15 mouse cellular contexts compared by ENCODE assay signal in the genomic region with DNA sequence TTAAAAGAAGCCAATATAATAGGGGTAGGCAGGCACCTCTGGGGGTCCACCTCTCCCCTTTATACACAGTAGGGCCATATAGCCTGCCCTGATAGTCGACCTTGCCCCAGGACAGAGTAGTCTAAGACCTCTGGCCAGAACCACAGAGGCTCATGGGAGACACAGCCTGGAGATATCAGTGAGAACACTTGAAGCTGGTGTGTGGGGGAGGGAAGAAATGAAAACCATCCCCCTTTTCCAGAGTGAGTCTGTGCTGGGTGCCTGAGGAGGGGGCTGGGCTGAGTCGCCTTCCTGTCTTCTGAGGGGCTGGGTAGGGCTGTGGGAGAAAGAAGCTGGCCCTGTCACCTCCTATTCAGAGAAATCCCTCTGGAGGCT.
DNase-seq lines count a peak whose midpoint lies in the region; ATAC-seq lines count a peak whose summit lies in the region.
"Had no signal": no experiment of that assay in that cellular context is flagged by ENCODE, and none has a peak within 500 bp of the region (broad histone marks: within the 10 kb centered on the region; RNA-seq: fewer than 3 reads in every experiment).

No protein-coding gene starts in this region.

- no peak overlapping the region for H3K4me3 ChIP-seq in forebrain, embryonic 13.5 days
- no peak overlapping the region for H3K4me3 ChIP-seq in forebrain, embryonic 16.5 days (replicated peaks; ENCODE audit: low read length)
- H3K4me3 ChIP-seq in hindbrain, embryonic 12.5 days = no peak overlapping the region
- no peak overlapping the region for H3K4me3 ChIP-seq in hindbrain, embryonic 10.5 days
- H3K4me3 ChIP-seq in embryonic facial prominence, embryonic 10.5 days = no peak overlapping the region
- H3K4me3 ChIP-seq in limb, embryonic 12.5 days (replicated peaks) = no peak overlapping the region
- H3K4me3 ChIP-seq: forebrain, embryonic 10.5 days had no signal

- DNase-seq in hindbrain, embryonic 10.5 days (ENCODE audit: low spot score) = no peak
- peak; percentile 14 for DNase-seq in embryonic facial prominence, embryonic 10.5 days (ENCODE audit: low spot score)
- DNase-seq in c-Kit-positive CD71-positive TER-119-positive erythroid progenitor cells, embryonic 14.5 days (ENCODE audit: low spot score) = no peak
- DNase-seq: adrenal gland, postnatal 25 days; gastrocnemius, postnatal 25 days; kidney, adult 11 months; layer of hippocampus, adult 9-11 months; thymus, adult 2 months had no signal

- ATAC-seq in forebrain, embryonic 13.5 days = no peak
- ATAC-seq in forebrain, embryonic 16.5 days = no peak
- ATAC-seq in hindbrain, embryonic 12.5 days (ENCODE audit: low FRiP score) = no peak
- peak; percentile 53; the same call in 1 of the 2 replicates for ATAC-seq in limb, embryonic 12.5 days (ENCODE audit: insufficient number of reproducible peaks, insufficient read depth, low FRiP score, low TSS enrichment, low read depth)
- no peak for ATAC-seq in megakaryocyte, adult 5-6 weeks (ENCODE audit: poor library complexity, severe bottlenecking)

- H3K9ac ChIP-seq in forebrain, embryonic 13.5 days = no peak overlapping the region
- H3K9ac ChIP-seq in forebrain, embryonic 16.5 days (replicated peaks; ENCODE audit: low read depth, low read length) = no peak overlapping the region
- H3K9ac ChIP-seq in hindbrain, embryonic 12.5 days = no peak overlapping the region
- H3K9ac ChIP-seq in limb, embryonic 12.5 days (replicated peaks) = no peak overlapping the region

- peaks cover 8% of the 10 kb centered on the region for H3K4me1 ChIP-seq in forebrain, embryonic 13.5 days
- H3K4me1 ChIP-seq in forebrain, embryonic 16.5 days (replicated peaks; ENCODE audit: control insufficient read depth, insufficient read depth, low read length) = peaks cover 5% of the 10 kb centered on the region
- H3K4me1 ChIP-seq in hindbrain, embryonic 12.5 days = peaks cover 10% of the 10 kb centered on the region
- peaks cover 22% of the 10 kb centered on the region for H3K4me1 ChIP-seq in hindbrain, embryonic 10.5 days (replicated peaks)
- peaks cover 31% of the 10 kb centered on the region for H3K4me1 ChIP-seq in embryonic facial prominence, embryonic 10.5 days
- peaks cover 33% of the 10 kb centered on the region for H3K4me1 ChIP-seq in limb, embryonic 12.5 days (replicated peaks)

- no peaks in the 10 kb centered on the region for H3K36me3 ChIP-seq in forebrain, embryonic 13.5 days (ENCODE audit: poor library complexity, severe bottlenecking)
- no peaks in the 10 kb centered on the region for H3K36me3 ChIP-seq in forebrain, embryonic 16.5 days (ENCODE audit: control insufficient read depth, insufficient read depth)
- H3K36me3 ChIP-seq in hindbrain, embryonic 12.5 days = no peaks in the 10 kb centered on the region
- H3K36me3 ChIP-seq in hindbrain, embryonic 10.5 days = no peaks in the 10 kb centered on the region
- no peaks in the 10 kb centered on the region for H3K36me3 ChIP-seq in embryonic facial prominence, embryonic 10.5 days (replicated peaks)
- H3K36me3 ChIP-seq in limb, embryonic 12.5 days = no peaks in the 10 kb centered on the region
- H3K36me3 ChIP-seq: forebrain, embryonic 10.5 days had no signal

- H3K27ac ChIP-seq in forebrain, embryonic 13.5 days = 0 out of 2 replicates have a peak overlapping the region, but pooled peaks have one; percentile 31
- no peak overlapping the region for H3K27ac ChIP-seq in forebrain, embryonic 16.5 days (ENCODE audit: low read length)
- peak overlapping the region; percentile 14; the same call in 1 of the 2 replicates for H3K27ac ChIP-seq in hindbrain, embryonic 12.5 days
- H3K27ac ChIP-seq in hindbrain, embryonic 10.5 days = no peak overlapping the region
- H3K27ac ChIP-seq in embryonic facial prominence, embryonic 10.5 days (replicated peaks) = peak overlapping the region; percentile 45
- peak overlapping the region; percentile 85 for H3K27ac ChIP-seq in limb, embryonic 12.5 days
- H3K27ac ChIP-seq: forebrain, embryonic 10.5 days; macrophage had no signal

- 61% methylated on average over 2 of the region's 2 CpGs for WGBS in forebrain, embryonic 13.5 days
- WGBS in forebrain, embryonic 16.5 days = 79% methylated on average over 2 of the region's 2 CpGs
- WGBS in hindbrain, embryonic 12.5 days = 84% methylated on average over 2 of the region's 2 CpGs
- 70% methylated on average over 2 of the region's 2 CpGs for WGBS in hindbrain, embryonic 10.5 days
- WGBS in embryonic facial prominence, embryonic 10.5 days = 60% methylated on average over 2 of the region's 2 CpGs
- WGBS in limb, embryonic 12.5 days = 56% methylated on average over 2 of the region's 2 CpGs

- H3K27me3 ChIP-seq in forebrain, embryonic 13.5 days = no peaks in the 10 kb centered on the region
- H3K27me3 ChIP-seq in forebrain, embryonic 16.5 days (replicated peaks; ENCODE audit: control insufficient read depth, insufficient read depth, low read length) = no peaks in the 10 kb centered on the region
- H3K27me3 ChIP-seq in hindbrain, embryonic 12.5 days = no peaks in the 10 kb centered on the region
- no peaks in the 10 kb centered on the region for H3K27me3 ChIP-seq in hindbrain, embryonic 10.5 days (ENCODE audit: insufficient read depth, poor library complexity, severe bottlenecking)
- H3K27me3 ChIP-seq in embryonic facial prominence, embryonic 10.5 days (replicated peaks; ENCODE audit: low read depth, poor library complexity, severe bottlenecking) = no peaks in the 10 kb centered on the region
- no peaks in the 10 kb centered on the region for H3K27me3 ChIP-seq in limb, embryonic 12.5 days

- no peaks in the 10 kb centered on the region for H3K9me3 ChIP-seq in forebrain, embryonic 13.5 days (replicated peaks)
- no peaks in the 10 kb centered on the region for H3K9me3 ChIP-seq in forebrain, embryonic 16.5 days (ENCODE audit: control insufficient read depth, low read length)
- H3K9me3 ChIP-seq in hindbrain, embryonic 12.5 days (replicated peaks) = no peaks in the 10 kb centered on the region
- H3K9me3 ChIP-seq in hindbrain, embryonic 10.5 days = no peaks in the 10 kb centered on the region
- H3K9me3 ChIP-seq in embryonic facial prominence, embryonic 10.5 days = no peaks in the 10 kb centered on the region
- no peaks in the 10 kb centered on the region for H3K9me3 ChIP-seq in limb, embryonic 12.5 days
- H3K9me3 ChIP-seq: forebrain, embryonic 10.5 days had no signal

- no peak overlapping the region for H3K4me2 ChIP-seq in forebrain, embryonic 13.5 days
- no peak overlapping the region for H3K4me2 ChIP-seq in forebrain, embryonic 16.5 days (ENCODE audit: low read length)
- no peak overlapping the region for H3K4me2 ChIP-seq in hindbrain, embryonic 12.5 days (replicated peaks)
- no peak overlapping the region for H3K4me2 ChIP-seq in limb, embryonic 12.5 days

Comparison
In these comparisons a context has a peak if more than half of its experiments do, and no peak if none do; other contexts are left out.
1. H3K27ac ChIP-seq: peak in forebrain, embryonic 13.5 days (single experiment), hindbrain, embryonic 12.5 days (single experiment), embryonic facial prominence, embryonic 10.5 days (single experiment) and limb, embryonic 12.5 days (single experiment); none in forebrain, embryonic 16.5 days (single experiment) and hindbrain, embryonic 10.5 days (single experiment).